Mouse (Mus musculus): ENCODE measurements around the gene Nfyc.

DNA sequence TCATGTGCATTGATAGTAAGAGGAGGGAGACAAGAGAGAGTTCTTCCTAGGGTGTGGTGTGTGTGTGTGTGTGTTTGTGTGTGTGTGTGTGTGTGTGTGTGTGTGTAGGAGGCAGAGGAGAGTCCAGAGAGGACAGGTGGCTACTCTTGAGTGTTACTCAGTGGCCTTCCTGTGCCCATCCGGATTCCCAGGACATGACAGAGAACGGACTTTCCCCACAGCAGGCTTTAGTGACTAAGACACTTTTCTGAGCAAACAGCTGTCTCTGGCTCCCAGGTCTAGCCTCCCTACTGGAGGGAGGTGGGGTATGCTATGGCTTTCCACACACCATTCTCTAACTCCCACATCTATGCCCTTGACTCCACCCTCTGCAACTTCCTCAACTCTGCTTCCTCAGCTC is 81.8 kb downstream of the Nfyc start:
- TF ChIP-seq CTCF (IDR thresholded peaks at IDR 0.05; ENCODE audit: low read depth) (no peak), EP300 (IDR thresholded peaks at IDR 0.05; ENCODE audit: low read depth) (no peak)
